Comparison of ENCODE assay signal across 10 mouse cellular contexts in the genomic region with DNA sequence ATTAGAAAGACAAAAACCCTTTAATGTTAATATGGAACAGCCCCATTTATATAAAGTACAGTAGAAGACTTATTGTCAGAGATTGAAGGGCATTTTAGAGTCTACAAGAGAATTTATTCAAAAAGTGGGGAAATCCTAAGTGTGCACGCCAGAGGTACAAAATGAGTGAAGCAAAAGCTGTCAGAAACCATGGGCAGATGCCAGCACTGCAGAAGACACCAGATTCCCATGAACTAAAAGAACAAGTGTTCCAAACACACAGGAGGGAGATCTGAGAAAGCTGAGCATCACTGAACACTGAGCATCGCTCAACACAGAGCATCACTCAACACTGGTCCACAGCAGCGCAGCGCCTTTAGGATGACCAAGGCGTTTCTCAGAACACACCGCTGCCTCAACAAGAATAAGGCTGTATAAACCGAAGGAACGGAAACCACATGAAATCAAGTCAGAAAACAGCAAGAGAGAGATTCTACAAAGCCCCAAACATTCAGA.
"Had no signal": no experiment of that assay in that cellular context is flagged by ENCODE, and none has a peak within 500 bp of the region (broad histone marks: within the 10 kb centered on the region; RNA-seq: fewer than 3 reads in every experiment).

No protein-coding gene starts in this region.

- DNase-seq: kidney, adult 8-10 months; kidney, postnatal 25 days; lung, embryonic 14.5 days; lung, postnatal 10 days; lung, postnatal 4 days; midbrain, embryonic 14.5 days; retina, postnatal 1 day; spleen, adult 18-20 months; thymus, adult 2 months; thymus, postnatal 25 days had no signal
